Mouse (Mus musculus) intestine, postnatal 0 days (tissue): ENCODE data around the gene Abtb2. TPM values are rescaled to one million over a fixed set of nuclear protein-coding genes. Genes with fewer than 3 reads are reported as not detected.

Experiments used
- ATAC-seq: fragments of 200-750 bp; cut with Nextera tagmentation; 2 replicates; pipeline ENCODE4 v1.8.0; 2017; ENCODE audit warnings: mild to moderate bottlenecking, moderate TSS enrichment, moderate library complexity
- H3K27ac ChIP-seq: fragments of 300-500 bp; sonication (generic); 2 replicates; pipeline ENCODE4 v1.5.1; 2014; ENCODE audit warnings: mild to moderate bottlenecking, low read depth, low read length, moderate library complexity
- H3K27me3 ChIP-seq: fragments of 300-500 bp; sonication (generic); replicated peaks from 2 replicates; pipeline ENCODE4 v1.6.1; 2014; ENCODE audit warnings: low read length, mixed read lengths; ENCODE audit not compliant: control insufficient read depth, insufficient read depth
- H3K36me3 ChIP-seq: fragments of 300-500 bp; sonication (generic); 2 replicates; pipeline ENCODE4 v1.6.1; 2014; ENCODE audit warnings: mild to moderate bottlenecking, moderate library complexity; ENCODE audit not compliant: control insufficient read depth, insufficient read depth
- H3K4me1 ChIP-seq: fragments of 300-500 bp; sonication (generic); replicated peaks from 2 replicates; pipeline ENCODE4 v1.6.1; 2014; ENCODE audit warnings: antibody characterized with exemption, low read length, mixed read lengths; ENCODE audit not compliant: control insufficient read depth, insufficient read depth
- H3K4me2 ChIP-seq: fragments of 300-500 bp; sonication (generic); replicated peaks from 2 replicates; pipeline ENCODE4 v1.6.1; 2014; ENCODE audit warnings: low read depth, mild to moderate bottlenecking, moderate library complexity
- H3K4me3 ChIP-seq: fragments of 300-500 bp; sonication (generic); 2 replicates; pipeline ENCODE4 v1.5.1; 2014; ENCODE audit warnings: low read depth, low read length
- H3K9ac ChIP-seq: fragments of 300-500 bp; sonication (generic); 2 replicates; pipeline ENCODE4 v1.6.1; 2014; ENCODE audit warnings: mild to moderate bottlenecking, low read depth, low read length
- H3K9me3 ChIP-seq: fragments of 300-500 bp; sonication (generic); 2 replicates; pipeline ENCODE4 v1.6.1; 2016; ENCODE audit warnings: mixed run types; ENCODE audit not compliant: control insufficient read depth
- CTCF ChIP-seq: sonication (generic); IDR thresholded peaks from 2 replicates; pipeline ENCODE4 v1.5.1; 2016; ENCODE audit warnings: low read depth, mild to moderate bottlenecking, control low read depth, antibody characterized with exemption, moderate library complexity
- WGBS: fragments of 180-500 bp; shearing (Covaris S2); extraction: QIAGEN DNeasy Blood & Tissue Kit; methylation state at CpG from one replicate; pipeline ENCODE4 v1.1.7; 2014; 5-methylcytosine and 5-hydroxymethylcytosine counted together
- polyA plus RNA-seq: library from polyadenylated mRNA; unstranded; fragments of >200 nt; fragmentation: Nextera tagmentation; extraction: Ambion mirVana; gene quantifications from 2 replicates; pipeline ENCODE4 v1.2.1, GENCODE M21; 2015

Abtb2 gene
- polyA plus RNA-seq, 1 experiment from 2014 or later = 3.8 TPM

DNA sequence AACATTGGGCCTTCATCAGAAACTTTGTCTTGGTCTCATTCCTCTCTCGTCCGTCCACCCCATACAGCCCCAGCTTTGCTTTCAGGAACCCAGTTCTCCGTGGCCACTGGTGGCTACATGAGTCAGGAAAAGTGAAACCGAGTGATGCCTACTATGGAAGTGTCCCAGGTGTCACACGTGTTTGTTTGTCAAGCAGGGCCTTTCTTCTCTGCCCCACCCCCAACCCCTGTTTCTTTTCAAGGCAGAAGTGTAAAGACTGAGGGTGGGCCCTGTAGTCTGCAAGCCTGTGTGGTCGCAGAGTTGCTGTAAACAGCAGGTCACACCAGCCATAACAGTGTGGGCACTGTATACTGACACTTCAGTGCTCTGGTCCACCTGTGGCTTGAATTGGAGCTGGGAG, 98.2 kb downstream of the Abtb2 start:
- TF ChIP-seq CTCF = no peak
- no peak for ATAC-seq
- Histone ChIP-seq H3K4me1 (no peaks in the 10 kb centered on the region), H3K4me2 (no peak overlapping the region), H3K4me3 (no peak overlapping the region), H3K27me3 (no peaks in the 10 kb centered on the region), H3K9ac (no peak overlapping the region), H3K36me3 (no peaks in the 10 kb centered on the region), H3K27ac (no peak overlapping the region), H3K9me3 (no peaks in the 10 kb centered on the region)
- WGBS = 51% methylated on average over 6 of the region's 6 CpGs

DNA sequence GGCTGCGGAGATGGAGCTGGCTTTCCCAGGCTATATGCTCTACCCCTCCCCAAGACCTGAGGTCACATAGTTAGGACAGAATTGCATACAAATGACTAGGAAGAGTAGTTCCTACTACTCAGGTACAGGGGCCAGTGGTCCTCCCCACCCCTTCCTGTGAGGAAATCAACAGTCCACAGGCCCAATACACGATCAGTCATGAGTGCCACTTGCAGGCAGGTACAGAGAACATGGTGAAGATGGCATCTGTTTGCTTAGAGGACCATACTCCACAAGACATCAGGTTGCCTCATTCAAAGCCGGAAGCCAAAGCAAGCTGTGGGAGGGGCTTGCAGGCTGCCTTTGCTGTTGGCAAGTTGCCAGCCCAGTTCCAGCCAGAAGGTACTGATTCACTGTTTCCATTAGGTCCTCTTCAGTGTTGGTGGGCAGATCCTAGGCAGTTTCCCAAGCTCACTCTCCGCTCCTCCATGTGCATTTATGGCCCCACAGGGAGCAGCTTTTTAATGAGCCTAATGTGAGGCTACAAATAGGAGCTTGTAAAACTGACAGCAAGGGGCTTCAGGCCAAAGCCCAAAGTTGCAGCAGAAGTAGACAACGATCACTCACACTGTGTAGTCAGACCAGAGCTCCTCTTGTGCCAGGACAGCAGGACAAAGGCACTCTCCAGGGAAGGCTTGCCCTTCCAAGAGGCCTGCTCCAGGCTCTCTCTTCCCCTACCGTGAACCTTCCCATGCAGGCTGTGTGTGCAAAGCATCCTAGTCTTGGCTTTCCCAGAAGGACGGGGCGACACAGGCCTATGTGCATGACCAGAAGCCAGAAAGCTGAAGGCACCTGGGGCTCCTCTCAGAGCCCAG, 102.1 kb downstream of the Abtb2 start:
- 64% methylated on average over 8 of the region's 8 CpGs for WGBS
- no peak for TF ChIP-seq CTCF
- ATAC-seq = 0 out of 2 replicates have a peak, but pooled peaks have one; percentile 28
- Histone ChIP-seq H3K4me1 (no peaks in the 10 kb centered on the region), H3K4me2 (no peak overlapping the region), H3K9ac (no peak overlapping the region), H3K27ac (no peak overlapping the region), H3K27me3 (no peaks in the 10 kb centered on the region), H3K36me3 (no peaks in the 10 kb centered on the region), H3K9me3 (no peaks in the 10 kb centered on the region), H3K4me3 (no peak overlapping the region)

DNA sequence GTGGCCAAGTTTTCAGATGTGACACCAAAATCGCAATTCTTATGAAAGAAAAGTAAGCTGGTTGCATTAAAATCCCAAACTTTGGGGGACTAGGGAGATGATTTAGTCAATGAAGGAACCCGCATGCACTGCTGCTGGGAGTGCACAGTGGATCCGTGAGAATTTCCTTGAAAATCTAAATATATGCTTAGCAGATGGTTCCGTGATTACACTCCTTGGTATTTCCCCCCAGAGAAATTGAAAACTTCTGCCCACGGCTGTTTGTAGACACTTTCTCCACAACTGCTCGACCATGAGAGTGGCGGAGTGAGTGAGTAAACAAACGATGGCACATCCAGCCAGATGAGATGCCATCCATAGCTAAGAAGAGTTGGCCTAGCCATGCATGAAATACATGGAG, 102.8 kb downstream of the Abtb2 start:
- WGBS = 75% methylated on average over 8 of the region's 8 CpGs
- Histone ChIP-seq H3K9ac (no peak overlapping the region), H3K9me3 (no peaks in the 10 kb centered on the region), H3K27me3 (no peaks in the 10 kb centered on the region), H3K4me1 (no peaks in the 10 kb centered on the region), H3K27ac (no peak overlapping the region), H3K4me3 (no peak overlapping the region), H3K4me2 (no peak overlapping the region), H3K36me3 (no peaks in the 10 kb centered on the region)
- ATAC-seq = no peak
- no peak for TF ChIP-seq CTCF

DNA sequence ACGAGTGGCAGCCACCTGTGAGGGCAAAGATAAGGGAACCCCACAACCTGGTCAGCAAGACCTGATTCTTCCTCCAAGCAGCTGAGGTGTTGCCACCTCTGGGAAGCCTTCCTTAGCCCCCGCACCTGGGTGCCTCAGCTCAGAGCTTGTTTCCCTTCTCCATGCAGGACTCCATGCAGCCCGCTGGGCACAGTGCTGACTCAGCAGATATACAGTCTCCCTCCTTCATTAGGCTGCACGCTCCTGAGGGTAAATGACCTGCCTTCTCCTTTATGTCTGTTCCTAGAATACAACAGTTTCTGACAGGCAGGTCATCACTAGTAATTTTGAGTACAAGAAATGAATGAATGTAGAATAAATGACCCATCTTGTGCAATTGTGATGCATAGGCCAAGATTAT, 103.5 kb downstream of the Abtb2 start:
- Histone ChIP-seq H3K4me3 (no peak overlapping the region), H3K27me3 (no peaks in the 10 kb centered on the region), H3K4me1 (no peaks in the 10 kb centered on the region), H3K9ac (no peak overlapping the region), H3K27ac (no peak overlapping the region), H3K36me3 (no peaks in the 10 kb centered on the region), H3K9me3 (no peaks in the 10 kb centered on the region), H3K4me2 (no peak overlapping the region)
- WGBS = 88% methylated on average over 4 of the region's 4 CpGs
- ATAC-seq = no peak
- no peak for TF ChIP-seq CTCF

DNA sequence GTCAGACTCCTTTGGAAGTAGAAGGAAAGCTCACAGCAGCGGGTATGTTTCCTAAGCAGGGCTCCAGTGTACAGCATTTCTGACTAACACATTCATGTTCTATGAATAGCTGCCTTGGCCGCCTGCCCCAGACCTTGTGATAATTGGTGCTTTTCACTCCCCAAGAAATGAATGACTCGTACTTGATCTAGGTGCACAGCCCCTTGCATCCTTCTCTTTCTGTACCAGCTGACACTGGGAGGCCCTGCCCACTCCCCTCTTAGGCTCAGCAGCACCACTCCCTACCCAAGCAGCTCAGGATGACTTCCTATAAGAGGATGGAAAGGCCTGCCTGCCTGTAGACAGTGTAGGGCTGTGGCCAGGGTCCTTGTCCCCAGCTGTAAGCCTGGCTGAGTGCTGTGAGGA, 104.2 kb downstream of the Abtb2 start:
- H3K4me3 ChIP-seq = no peak overlapping the region
- H3K36me3 ChIP-seq = no peaks in the 10 kb centered on the region
- H3K9me3 ChIP-seq = no peaks in the 10 kb centered on the region
- no peak overlapping the region for H3K27ac ChIP-seq
- H3K4me2 ChIP-seq = no peak overlapping the region
- TF ChIP-seq CTCF = no peak
- no peak overlapping the region for H3K9ac ChIP-seq
- no peak for ATAC-seq
- H3K4me1 ChIP-seq = no peaks in the 10 kb centered on the region
- WGBS = 62% methylated on average over 3 of the region's 3 CpGs
- H3K27me3 ChIP-seq = no peaks in the 10 kb centered on the region

DNA sequence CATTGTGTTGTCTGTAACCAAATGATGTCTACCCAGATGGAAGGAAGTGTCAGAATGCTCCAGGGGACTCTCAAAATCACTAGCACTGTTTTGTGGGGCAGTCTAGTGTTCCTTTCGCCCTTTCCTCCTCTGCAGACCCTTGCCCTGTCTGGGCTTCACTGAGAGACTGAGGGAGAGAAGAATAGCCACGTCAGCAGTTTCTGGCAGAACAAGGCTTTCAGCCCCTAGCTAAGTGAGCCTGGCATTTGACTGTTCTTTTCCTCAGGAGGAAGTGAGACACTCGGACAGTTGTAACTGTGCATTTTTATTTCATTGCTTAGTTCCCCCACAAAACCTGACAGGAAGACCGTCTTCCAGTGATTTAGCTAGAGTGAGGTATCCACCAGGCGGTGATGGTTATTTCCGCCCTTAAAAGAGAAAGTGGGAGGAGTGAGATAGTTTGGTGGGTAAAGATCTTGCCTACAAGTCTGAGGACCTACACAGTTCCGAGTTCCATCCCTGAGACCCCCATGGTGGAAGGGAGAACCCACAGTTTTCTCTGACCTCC, 106.5 kb downstream of the Abtb2 start:
- Histone ChIP-seq H3K4me3 (no peak overlapping the region), H3K27ac (no peak overlapping the region), H3K27me3 (no peaks in the 10 kb centered on the region), H3K36me3 (no peaks in the 10 kb centered on the region), H3K4me2 (no peak overlapping the region), H3K9ac (no peak overlapping the region), H3K9me3 (no peaks in the 10 kb centered on the region), H3K4me1 (no peaks in the 10 kb centered on the region)
- TF ChIP-seq CTCF = no peak
- no peak for ATAC-seq
- 81% methylated on average over 7 of the region's 7 CpGs for WGBS
